Mouse (Mus musculus) forebrain, postnatal 0 days (tissue): ENCODE results near the gene Samhd1. TPM values are rescaled to one million over a fixed set of nuclear protein-coding genes. Genes with fewer than 3 reads are reported as not detected.

ENCODE experiments used
- ATAC-seq: fragments of 200-750 bp; cut with Nextera tagmentation; 2 replicates; pipeline ENCODE4 v1.8.0; 2017; ENCODE audit warnings: mild to moderate bottlenecking, moderate library complexity
- DNase-seq: peaks from one replicate; pipeline ENCODE4 v3.0.0-alpha.2; 2015
- H3K27ac ChIP-seq: fragments of 300-500 bp; sonication (generic); 2 replicates; pipeline ENCODE4 v1.5.1; 2014; ENCODE audit warnings: low read depth, mild to moderate bottlenecking, antibody characterized with exemption, low read length, moderate library complexity, mixed read lengths
- H3K27me3 ChIP-seq: fragments of 300-500 bp; sonication (generic); 2 replicates; pipeline ENCODE4 v1.6.1; 2014; ENCODE audit warnings: mild to moderate bottlenecking, low read length, mixed read lengths; ENCODE audit not compliant: insufficient read depth
- H3K36me3 ChIP-seq: fragments of 300-500 bp; sonication (generic); 2 replicates; pipeline ENCODE4 v1.6.1; 2014; ENCODE audit warnings: mild to moderate bottlenecking, moderate library complexity; ENCODE audit not compliant: insufficient read depth
- H3K4me1 ChIP-seq: fragments of 300-500 bp; sonication (generic); 2 replicates; pipeline ENCODE4 v1.6.1; 2014; ENCODE audit warnings: antibody characterized with exemption; ENCODE audit not compliant: insufficient read depth
- H3K4me2 ChIP-seq: fragments of 300-500 bp; sonication (generic); 2 replicates; pipeline ENCODE4 v1.6.1; 2014; ENCODE audit warnings: low read depth, mild to moderate bottlenecking, moderate library complexity
- H3K4me3 ChIP-seq: fragments of 300-500 bp; sonication (generic); 2 replicates; pipeline ENCODE4 v1.5.1; 2014; ENCODE audit warnings: low read depth, low read length, mixed read lengths
- H3K9ac ChIP-seq: fragments of 300-500 bp; sonication (generic); 2 replicates; pipeline ENCODE4 v1.6.1; 2014; ENCODE audit warnings: mild to moderate bottlenecking
- H3K9me3 ChIP-seq: fragments of 300-500 bp; sonication (generic); 2 replicates; pipeline ENCODE4 v1.6.1; 2016; ENCODE audit warnings: low read length
- CTCF ChIP-seq: sonication (generic); IDR thresholded peaks from 2 replicates; pipeline ENCODE4 v1.5.1; 2016; ENCODE audit warnings: antibody characterized with exemption, control low read depth, low read depth
- WGBS: fragments of 180-500 bp; shearing (Covaris S2); extraction: QIAGEN DNeasy Blood & Tissue Kit; methylation state at CpG from one replicate; pipeline ENCODE4 v1.1.7; 2014; 5-methylcytosine and 5-hydroxymethylcytosine counted together
- polyA plus RNA-seq: library from polyadenylated mRNA; unstranded; fragments of >200 nt; fragmentation: Nextera tagmentation; extraction: Ambion mirVana; gene quantifications from 2 replicates; pipeline ENCODE4 v1.2.1, GENCODE M21; 2015
- total RNA-seq: library from RNA; depleted of rRNA; stranded (reverse); fragments of >200 nt; gene quantifications from 2 replicates; pipeline ENCODE4 v1.2.3, GENCODE M21; 2014

The Samhd1 gene
- total and polyA plus RNA-seq, 2 experiments from 2014 or later = 8.0 to 18.5 TPM

DNA sequence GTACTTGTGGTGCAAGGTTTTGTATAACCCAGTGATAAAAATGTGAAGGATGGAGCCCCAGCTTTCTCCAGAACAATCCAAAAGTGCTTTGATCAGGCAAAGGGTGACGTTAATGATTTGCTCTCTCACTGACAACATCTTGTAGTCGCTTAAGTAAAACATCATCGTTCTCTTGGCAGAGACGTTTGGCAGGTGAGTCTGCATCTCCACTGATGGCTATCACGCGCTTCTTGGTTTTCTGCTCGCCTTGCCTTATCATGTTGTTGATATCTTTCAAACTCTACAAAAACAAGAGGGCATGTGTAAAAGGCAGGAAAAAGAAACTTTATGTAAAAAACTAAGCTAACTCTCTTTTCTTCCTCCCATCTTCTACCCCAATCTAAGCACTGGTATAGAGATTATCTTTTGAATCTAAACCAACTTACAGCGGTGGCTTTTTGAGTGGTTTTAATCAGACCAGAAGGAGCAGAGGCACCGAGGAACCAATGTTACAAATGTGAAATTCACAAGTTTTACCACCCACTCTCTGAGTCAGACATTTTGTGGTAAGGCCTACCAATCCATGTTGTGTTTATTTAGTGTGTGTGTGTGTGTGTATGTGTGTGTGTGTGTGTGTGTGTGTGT, 12.4 kb upstream of the Samhd1 start:
- Histone ChIP-seq H3K27ac (no peak overlapping the region), H3K9ac (no peak overlapping the region), H3K4me3 (no peak overlapping the region), H3K4me1 (no peaks in the 10 kb centered on the region), H3K4me2 (no peak overlapping the region), H3K27me3 (no peaks in the 10 kb centered on the region), H3K9me3 (no peaks in the 10 kb centered on the region), H3K36me3 (peaks cover 4% of the 10 kb centered on the region; the same call in 1 of the 2 replicates)
- DNase-seq = no peak
- TF ChIP-seq CTCF = no peak
- WGBS = 94% methylated on average over 9 of the region's 9 CpGs
- no peak for ATAC-seq

DNA sequence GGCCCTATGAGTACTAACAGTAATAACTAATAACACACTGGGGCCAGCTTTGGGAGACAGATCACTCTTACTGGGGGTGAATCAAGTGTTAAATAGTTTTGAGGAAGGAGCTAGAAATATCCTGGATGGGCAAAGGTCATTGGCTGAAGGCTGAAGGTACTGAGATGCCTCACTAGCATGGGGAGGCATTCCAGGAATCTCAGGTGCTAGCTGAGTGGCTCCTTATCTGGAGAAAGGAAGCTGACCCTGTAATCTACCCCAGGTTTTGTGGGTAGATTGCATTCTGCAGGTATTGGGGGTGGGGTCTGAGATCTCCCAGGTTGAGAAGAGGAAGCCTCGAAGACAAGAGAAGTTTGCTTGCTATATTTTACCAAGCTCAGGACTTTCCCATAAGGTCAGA, 10.1 kb upstream of the Samhd1 start:
- H3K4me3 ChIP-seq = no peak overlapping the region
- no peak for TF ChIP-seq CTCF
- H3K4me1 ChIP-seq = no peaks in the 10 kb centered on the region
- DNase-seq (no peak), ATAC-seq (no peak)
- no peaks in the 10 kb centered on the region for H3K9me3 ChIP-seq
- WGBS = 69% methylated on average over 1 of the region's 1 CpGs
- H3K27ac ChIP-seq = no peak overlapping the region
- no peaks in the 10 kb centered on the region for H3K27me3 ChIP-seq
- peaks cover 4% of the 10 kb centered on the region; the same call in 1 of the 2 replicates for H3K36me3 ChIP-seq
- H3K9ac ChIP-seq = no peak overlapping the region
- H3K4me2 ChIP-seq = no peak overlapping the region

GRCm38 (mm10) chr2:157144132-157144531, 9.1 kb upstream of the Samhd1 start:
- H3K4me1 ChIP-seq = no peaks in the 10 kb centered on the region
- no peaks in the 10 kb centered on the region for H3K9me3 ChIP-seq
- peaks cover 4% of the 10 kb centered on the region; the same call in 1 of the 2 replicates for H3K36me3 ChIP-seq
- ATAC-seq (no peak), DNase-seq (no peak)
- no peak overlapping the region for H3K27ac ChIP-seq
- H3K4me3 ChIP-seq = no peak overlapping the region
- no peak for TF ChIP-seq CTCF
- H3K27me3 ChIP-seq = no peaks in the 10 kb centered on the region
- no peak overlapping the region for H3K9ac ChIP-seq
- 58% methylated on average over 5 of the region's 5 CpGs for WGBS
- no peak overlapping the region for H3K4me2 ChIP-seq

- H3K36me3 ChIP-seq = no peaks in the 10 kb centered on the region
- DNase-seq = no peak
- H3K4me1 ChIP-seq = no peaks in the 10 kb centered on the region
- H3K27ac ChIP-seq = no peak overlapping the region
- H3K9me3 ChIP-seq = no peaks in the 10 kb centered on the region
- no peak for ATAC-seq
- no peak overlapping the region for H3K4me2 ChIP-seq
- no peak overlapping the region for H3K9ac ChIP-seq
- no peaks in the 10 kb centered on the region for H3K27me3 ChIP-seq
- no peak overlapping the region for H3K4me3 ChIP-seq
- 92% methylated on average over 4 of the region's 4 CpGs for WGBS
- no peak for TF ChIP-seq CTCF
These were observed 6.9 kb upstream of the Samhd1 start for GRCm38 (mm10) chr2:157141962-157142361.

DNA sequence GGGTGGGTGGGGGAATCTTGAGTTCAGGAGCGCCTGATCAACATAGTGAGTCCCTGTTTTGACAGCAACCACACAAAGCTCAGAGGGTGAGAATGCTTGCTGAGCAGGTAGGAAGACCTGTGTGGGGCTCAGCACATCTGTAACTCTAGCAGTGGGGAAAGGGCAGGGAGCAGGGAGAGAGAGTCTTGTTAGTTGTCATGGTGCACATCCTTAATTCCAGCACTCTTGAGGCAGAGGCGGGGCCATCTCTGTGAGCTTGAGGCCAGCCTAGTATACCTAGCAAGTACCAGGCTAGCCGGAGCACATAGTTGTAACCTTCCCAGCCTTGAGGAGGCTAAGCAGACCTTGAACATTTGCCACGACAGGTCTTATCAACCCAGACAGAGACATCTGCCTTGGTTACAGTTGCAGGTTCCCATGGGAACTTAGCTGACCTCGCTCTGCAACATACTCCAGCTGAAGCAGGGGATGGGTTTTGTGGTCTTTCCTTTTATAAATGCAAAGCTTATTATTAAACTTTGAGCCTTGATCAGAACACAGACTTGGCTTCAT, 4.3 kb upstream of the Samhd1 start:
- ATAC-seq (no peak), DNase-seq (no peak)
- Histone ChIP-seq H3K9ac (no peak overlapping the region), H3K27ac (no peak overlapping the region), H3K9me3 (no peaks in the 10 kb centered on the region), H3K4me2 (no peak overlapping the region), H3K27me3 (no peaks in the 10 kb centered on the region), H3K4me3 (no peak overlapping the region), H3K36me3 (no peaks in the 10 kb centered on the region), H3K4me1 (peaks cover 1% of the 10 kb centered on the region; the same call in 1 of the 2 replicates)
- no peak for TF ChIP-seq CTCF
- WGBS = 90% methylated on average over 5 of the region's 5 CpGs

DNA sequence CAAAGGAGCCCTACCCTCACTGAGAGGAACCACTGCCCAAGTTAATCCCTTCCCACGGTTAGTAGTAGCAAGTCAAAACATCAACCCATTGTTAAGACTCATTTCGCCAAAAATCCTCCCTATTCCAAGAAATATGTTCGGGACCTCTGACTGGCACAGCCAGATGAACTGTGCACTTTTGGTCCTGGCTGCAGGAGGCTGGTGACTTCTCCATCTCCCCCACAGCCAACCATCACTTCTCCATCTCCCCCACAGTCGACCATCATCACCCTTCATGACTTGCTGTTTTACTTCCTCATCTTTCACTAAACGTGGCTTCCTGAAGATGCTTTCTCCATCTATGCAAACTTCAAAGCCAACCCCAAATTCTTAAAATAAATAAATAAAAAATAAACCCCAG, 3.7 kb upstream of the Samhd1 start:
- H3K36me3 ChIP-seq = no peaks in the 10 kb centered on the region
- no peaks in the 10 kb centered on the region for H3K27me3 ChIP-seq
- no peak overlapping the region for H3K4me3 ChIP-seq
- no peak overlapping the region for H3K27ac ChIP-seq
- no peak overlapping the region for H3K9ac ChIP-seq
- TF ChIP-seq CTCF = no peak
- ATAC-seq = no peak
- peaks cover 4% of the 10 kb centered on the region; the same call in 1 of the 2 replicates for H3K4me1 ChIP-seq
- WGBS = 86% methylated on average over 5 of the region's 5 CpGs
- no peaks in the 10 kb centered on the region for H3K9me3 ChIP-seq
- DNase-seq = no peak
- H3K4me2 ChIP-seq = no peak overlapping the region

- no peak overlapping the region for H3K27ac ChIP-seq
- no peaks in the 10 kb centered on the region for H3K36me3 ChIP-seq
- no peak overlapping the region for H3K9ac ChIP-seq
- H3K4me3 ChIP-seq = no peak overlapping the region
- no peak for TF ChIP-seq CTCF
- DNase-seq = no peak
- H3K4me2 ChIP-seq = no peak overlapping the region
- 93% methylated on average over 9 of the region's 9 CpGs for WGBS
- H3K4me1 ChIP-seq = peaks cover 4% of the 10 kb centered on the region; the same call in 1 of the 2 replicates
- ATAC-seq = no peak
- no peaks in the 10 kb centered on the region for H3K9me3 ChIP-seq
- H3K27me3 ChIP-seq = no peaks in the 10 kb centered on the region
These were observed 3.1 kb upstream of the Samhd1 start for GRCm38 (mm10) chr2:157137959-157138731.
